Mouse (Mus musculus) induced T-regulatory cell, adult 2 months (primary cell): ENCODE data around the gene Cdc123.

ENCODE experiments used
- DNase-seq: peaks from one replicate; pipeline ENCODE4 v3.0.0-alpha.2; 2012; ENCODE audit warnings: low read depth

The Cdc123 gene

DNA sequence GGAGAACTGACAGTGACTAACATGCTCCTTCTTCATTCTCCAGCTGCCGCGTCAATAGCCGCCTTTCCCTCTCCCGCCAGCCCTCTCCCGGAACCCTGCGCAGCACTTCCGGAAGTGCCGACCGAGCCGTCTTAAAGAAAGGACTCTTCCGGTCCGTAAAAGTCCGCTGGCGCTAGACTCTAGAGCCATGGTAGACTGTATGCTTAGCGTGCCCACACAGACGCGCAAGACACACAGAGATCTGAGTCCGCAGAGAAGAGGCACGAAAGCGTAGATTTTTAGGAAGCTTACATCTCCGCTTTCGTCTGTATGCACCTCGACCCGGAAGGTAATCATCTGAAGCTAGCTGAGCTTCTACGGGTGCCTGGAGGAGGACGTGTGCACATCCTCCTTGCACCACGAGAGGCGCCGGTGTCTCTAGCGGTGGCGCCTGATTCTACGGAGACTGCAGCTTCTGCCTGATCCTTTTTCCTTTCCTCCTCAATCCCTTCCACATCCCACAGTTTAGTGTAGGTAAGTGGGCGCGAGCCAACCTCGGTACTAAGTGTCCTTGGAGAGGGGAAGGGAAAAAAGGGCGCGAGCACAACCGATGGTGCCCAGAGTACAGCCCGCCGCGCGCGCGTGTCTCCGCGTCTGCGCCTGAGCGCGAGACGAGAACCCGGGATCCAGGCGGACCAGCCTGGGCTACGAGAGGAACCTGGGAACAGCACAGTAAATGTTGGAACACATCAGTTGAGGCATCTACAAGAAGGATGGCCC, at the start of gene Cdc123, which contains the start of gene Nudt5:
Gene Cdc123, minus strand, starts transcription at position 292 of the 759 bp plus-strand sequence.
Gene Nudt5, plus strand, starts transcription at position 147 of the 759 bp plus-strand sequence.
- DNase-seq, result peak; percentile 95

DNA sequence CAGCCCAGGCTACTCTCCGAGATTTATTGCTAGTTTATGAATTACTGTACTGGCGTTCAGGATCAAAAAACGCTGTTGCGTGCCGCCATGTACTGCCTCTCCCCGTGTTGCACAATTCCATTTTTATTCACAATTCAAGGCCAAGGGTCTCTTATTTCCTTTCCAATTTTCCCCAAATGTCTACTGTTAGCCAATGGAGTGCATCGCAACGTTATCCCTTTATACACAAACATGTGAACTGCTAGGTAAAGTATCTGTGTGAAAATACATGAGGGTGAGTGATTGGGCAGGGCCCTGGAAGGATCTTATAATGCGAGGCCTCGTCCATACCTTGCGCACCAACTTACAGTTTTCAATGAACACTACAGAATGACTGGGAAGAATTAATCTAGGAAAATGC, 49.3 kb upstream of the Cdc123 start:
- DNase-seq, result peak; percentile 14

- no peak for DNase-seq
These were observed 44.4 kb upstream of the Cdc123 start for GRCm38 (mm10) chr2:5889412-5889811.

- DNase-seq, result no peak
These were observed 43.9 kb upstream of the Cdc123 start for GRCm38 (mm10) chr2:5888865-5889264.

DNA sequence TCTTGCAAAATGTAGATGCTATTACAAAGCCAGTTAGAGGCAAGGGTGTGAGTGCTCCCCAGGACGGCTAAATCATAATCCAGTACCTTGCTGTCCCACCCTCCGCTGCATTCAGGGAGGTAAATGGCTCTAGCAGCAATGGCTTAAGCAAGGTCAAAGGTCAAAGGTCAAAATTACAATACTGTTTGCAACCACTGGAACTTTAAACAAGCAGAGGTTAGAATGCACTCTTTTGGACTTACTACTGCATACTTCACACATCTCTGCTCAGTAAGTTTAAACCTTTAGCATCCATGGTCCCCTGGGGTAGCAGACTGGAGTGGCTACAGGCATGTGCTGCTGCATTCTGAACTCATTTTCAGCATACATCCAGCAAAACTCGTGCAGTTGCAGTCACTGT, 32.5 kb upstream of the Cdc123 start:
- DNase-seq, result no peak

DNA sequence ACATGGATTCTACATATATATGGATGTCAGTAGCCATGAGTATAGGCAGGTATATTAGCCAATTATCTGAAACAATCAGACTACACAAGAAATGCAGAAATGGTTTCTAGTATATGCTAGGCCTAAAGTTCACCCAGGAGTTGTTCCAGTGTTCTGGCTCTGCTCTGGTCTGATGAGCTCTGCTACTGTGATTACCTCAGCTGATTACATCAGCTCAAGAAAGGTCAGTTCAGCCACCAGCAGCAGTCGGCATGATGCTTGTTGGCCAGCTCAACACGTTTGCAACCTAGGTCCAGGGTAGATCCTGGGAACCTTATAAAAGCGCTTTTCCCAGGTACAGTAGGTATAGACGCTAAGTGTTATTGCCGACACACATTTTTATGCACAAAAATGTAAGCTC, 24.8 kb upstream of the Cdc123 start:
- DNase-seq, result no peak

DNA sequence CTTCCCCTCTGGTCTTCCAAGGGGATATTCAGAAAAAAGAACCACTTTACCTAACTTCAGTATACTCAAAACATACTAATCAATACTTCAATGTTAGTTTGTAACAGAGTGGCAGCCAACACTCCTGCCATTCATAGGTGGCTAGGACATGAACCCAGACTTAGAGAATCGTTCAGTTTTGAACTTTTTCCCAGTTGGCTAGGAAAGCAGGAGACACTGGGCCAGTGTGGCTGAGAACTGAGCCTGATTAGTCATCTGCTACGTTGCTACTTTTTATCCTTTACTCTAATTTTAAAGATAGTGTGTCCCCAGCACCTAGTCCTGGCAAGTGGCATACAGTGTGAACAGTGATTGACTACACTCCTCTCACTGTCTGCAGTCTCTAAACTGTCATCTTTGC, 22.7 kb upstream of the Cdc123 start:
- DNase-seq, result no peak

DNA sequence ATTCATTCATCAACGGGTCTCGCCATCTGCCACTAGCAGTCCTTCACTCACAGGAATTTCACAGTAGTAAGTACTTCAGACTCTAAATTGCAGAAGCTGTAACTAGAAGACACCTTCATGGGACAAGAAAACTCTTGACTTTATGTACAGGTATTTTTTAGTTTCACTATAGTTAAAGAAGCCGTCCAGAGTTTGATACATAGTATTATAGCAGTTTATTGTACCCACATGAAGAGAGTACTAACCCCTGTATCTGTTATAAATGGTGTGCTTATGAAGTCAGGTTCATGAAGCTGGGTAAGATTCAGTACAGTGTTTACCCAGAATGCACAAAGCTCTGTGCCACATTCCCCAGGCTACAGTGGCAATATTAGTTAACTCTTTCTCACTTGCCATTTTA, 17.9 kb upstream of the Cdc123 start, which contains the start of gene Gm13199:
Gene Gm13199, minus strand, starts transcription at position 101 of the 400 bp plus-strand sequence.
- DNase-seq, result no peak

DNA sequence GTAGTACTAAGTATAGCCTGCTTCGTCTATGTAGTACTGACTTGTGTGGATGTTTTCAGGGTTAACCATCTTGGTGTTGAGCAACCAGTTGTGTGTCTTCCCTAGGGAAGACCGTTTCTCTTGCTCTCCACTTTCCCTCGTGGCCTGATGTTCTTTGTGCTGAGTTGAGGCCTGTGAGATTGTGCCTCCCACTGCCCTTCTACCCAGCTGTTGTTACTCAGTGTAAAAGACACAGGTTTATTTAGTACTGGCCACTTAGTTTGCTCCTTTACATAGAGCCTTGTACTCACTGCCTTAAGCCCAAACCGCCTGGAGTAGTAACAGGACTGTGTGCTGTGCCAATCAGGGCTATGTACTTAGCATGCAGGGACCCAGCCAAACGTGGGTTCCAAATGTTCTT, 6.9 kb upstream of the Cdc123 start:
- no peak for DNase-seq

DNA sequence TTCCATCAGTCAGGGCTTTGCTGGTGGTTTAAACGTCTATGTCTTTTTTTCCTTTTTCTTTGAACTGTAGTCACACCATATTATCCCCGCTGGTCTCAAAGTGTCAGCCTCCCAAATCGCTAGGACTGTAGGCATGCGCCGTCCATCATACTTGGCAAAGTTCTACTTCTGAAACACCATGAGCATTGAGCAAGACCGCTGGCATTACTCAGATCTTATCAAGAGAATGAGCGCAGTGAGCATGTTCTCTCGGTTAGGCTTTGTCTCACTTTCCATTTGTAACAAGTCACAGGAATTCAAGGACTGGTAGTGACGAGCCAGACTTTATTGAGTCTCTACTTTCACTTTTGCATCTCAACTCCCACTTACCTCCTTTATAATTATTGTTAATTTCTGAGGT, 6.2 kb upstream of the Cdc123 start:
- DNase-seq, result peak; percentile 7

DNA sequence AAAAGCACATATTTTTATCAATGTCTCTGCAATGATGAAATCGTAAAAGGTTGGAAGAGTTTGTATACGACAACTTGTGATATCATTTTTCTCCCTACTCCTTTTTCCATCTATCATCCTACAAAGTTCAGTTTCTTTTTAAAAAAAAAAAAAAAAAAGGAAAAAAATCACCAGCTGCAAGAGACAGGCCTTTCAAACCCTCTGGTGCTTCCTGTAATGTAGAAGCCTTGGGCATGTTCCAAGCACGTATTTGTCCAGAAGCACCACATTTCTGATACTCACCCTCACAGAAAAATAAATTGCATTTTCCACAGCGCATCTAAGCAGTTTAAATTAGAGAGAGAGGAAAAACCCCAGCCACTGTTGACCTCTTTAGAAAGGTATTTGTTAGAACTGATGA, 862 bp upstream of the Cdc123 start:
- no peak for DNase-seq

GRCm38 (mm10) chr2:5844181-5844872, 637 bp downstream of the Cdc123 start:
- no peak for DNase-seq

DNA sequence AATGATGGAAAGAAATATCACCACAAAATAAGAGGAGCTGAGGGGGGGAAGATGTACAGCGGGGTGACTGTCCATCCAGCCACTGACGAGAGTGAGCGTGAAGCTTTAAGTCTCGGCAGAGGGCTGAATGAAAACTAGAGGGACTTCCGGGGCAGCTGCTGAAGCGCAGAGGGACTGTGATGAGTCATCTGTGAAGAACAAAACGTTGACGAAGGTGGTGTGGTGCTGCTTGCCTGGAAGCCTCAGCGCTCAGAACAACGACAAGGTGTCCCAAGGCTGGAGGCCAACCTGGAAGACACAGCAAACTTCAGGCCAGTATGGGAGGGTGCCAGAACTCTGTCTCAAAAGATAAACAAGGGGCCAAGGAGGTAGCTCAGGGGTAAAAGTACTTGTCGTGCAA, 4.1 kb downstream of the Cdc123 start:
- peak; percentile 55 for DNase-seq

DNA sequence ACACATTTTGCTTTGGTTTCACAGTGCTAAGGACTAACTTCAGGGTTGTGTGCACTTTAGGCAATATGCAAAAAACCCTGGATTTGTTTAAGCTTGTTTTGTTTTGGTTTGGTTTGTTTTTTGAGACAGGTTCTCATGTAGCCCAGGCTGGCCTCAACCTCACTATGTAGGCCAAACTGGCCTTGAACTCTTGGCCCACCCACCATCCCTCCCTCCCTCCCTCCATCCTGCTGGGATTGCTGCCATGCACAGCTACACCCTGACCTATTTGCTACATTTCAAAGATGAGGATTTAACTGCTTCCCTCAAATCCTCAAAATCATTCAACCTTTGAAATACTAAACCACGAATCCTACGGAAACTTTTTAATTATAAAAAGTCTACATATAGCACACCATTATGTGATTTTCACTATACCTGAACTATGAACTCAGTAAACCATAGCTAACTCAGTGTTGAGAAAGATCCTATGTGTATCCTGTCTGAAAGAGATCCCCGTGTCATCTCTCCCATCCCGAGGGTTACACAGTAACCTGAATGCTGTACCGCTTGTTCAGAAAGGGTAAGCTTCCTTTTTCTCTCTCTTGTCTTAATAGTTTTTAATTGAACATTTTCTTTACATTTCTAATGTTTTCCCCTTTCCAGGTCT, 19.6 kb downstream of the Cdc123 start:
- no peak for DNase-seq

DNA sequence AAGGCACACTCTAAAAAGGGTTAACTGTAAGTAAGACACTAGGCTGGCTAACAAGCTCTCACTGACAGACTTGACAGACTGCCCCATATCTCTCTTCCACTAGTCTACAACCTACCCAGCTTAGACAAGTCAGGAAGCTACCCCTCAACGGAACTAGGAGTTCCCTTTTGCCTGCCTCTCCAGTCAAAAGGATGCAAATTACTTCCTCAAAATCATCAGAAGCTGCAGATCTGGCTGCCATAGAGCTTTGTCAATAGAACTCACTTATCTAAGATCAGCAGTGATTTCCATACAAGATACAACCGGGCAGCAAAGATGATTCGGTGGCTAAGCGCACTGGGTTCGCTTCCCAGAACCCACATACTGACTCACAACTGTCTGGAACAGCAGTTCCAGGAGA, 20.3 kb downstream of the Cdc123 start:
- no peak for DNase-seq

DNA sequence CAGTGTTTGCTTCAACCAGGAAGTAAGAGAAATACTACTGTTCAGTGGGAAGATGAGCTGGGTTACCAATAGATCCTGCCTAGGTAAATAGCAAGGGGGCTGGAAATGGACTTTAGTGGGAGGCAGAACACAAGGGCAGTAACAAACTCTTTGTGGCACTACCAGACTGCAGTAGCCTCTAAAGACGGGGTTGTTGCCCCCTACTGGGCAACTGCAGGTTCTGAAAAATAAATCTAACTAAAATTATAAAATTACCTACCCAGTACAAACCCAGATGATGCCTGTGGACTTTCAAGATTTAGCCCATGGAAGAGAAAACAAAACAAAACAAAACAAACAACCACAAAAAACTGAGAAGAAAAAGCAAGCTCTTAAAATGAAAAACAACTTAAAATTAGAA, 20.8 kb downstream of the Cdc123 start:
- DNase-seq, result peak; percentile 20

GRCm38 (mm10) chr2:5822449-5822848, 22.5 kb downstream of the Cdc123 start:
- DNase-seq, result no peak

DNA sequence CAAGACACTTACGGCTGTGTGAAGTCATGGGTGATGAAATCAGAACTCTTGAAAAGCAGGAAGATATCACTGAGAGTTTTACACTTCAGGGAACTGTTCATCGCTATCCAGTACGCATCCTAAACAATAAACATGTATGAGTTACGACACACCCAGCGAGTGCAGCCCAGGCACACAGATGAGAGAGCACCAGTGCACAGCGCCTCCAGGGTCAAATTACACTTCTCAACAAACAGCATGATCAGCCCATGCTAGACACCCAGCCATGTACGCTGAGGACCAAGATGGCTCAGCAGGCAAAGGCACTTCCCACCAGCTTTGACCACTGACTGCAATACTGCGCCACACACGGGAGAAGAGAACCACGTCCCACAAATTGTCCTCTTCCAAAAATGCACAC, 23.7 kb downstream of the Cdc123 start:
- DNase-seq, result no peak

DNA sequence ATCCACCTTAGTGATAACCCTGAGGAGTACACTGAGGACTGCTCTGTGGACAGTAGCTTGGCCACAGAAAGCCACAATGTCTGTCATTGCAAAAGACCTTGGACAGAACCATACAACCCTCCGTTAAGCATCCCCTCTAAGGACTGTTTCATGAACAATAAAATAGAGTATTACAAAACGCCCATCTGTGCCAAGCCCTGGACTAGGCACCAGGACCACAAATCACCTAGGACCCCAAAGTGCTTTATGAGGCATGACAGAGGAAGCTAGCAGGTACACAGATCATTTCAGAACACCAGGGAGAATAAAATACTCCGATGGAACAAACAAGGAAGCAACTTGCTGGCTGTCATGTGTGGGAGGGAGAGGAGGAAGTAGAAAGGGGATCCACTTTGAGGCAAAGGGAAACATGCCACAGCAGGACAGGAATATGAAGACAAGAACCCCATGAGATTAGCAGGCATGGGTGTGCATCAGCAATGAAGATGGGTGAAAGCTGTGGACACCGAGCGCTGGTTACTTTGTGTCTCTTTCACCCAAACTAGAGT, 33.7 kb downstream of the Cdc123 start:
- DNase-seq, result no peak

DNA sequence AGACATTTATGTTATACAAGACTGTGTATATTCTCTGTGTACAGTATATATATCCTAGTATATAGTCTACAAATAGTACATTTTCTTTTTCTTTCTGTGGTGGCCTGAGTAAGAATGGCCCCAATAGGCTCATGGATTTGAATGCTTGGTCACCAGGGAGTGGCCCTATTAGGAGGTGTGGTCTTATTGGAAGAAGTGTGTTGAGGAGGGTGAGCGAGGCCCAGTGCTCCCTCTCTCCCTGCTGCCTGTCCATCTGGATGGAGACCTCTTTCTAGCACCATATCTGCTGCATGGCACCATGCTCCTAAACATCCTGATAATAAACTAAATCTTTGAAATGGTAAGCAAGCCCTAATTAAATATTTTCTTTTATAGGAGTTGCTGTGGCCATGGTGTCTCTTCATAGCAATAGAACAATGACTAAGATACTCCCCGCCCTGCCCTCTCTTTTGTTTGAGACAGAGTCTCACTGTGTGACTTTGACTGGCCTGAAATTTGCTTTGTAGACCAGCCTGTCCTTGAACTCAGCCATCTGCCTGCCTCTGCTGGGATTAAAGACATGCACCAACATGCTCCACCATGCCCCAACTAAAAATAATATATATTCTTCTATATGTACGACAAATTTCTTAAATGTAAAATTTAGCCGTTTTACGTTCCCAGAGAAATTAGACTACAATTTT, 34.8 kb downstream of the Cdc123 start:
- DNase-seq, result no peak

- peak; percentile 33 for DNase-seq
These were observed 38.8 kb downstream of the Cdc123 start for GRCm38 (mm10) chr2:5806201-5806600.

GRCm38 (mm10) chr2:5805228-5805627, 39.7 kb downstream of the Cdc123 start:
- DNase-seq, result no peak
